Mouse (Mus musculus): ENCODE measurements around the gene D630003M21Rik.
A peak's percentile ranks its signal among the peaks of the same experiment; 100 is the strongest.

Gene D630003M21Rik

DNA sequence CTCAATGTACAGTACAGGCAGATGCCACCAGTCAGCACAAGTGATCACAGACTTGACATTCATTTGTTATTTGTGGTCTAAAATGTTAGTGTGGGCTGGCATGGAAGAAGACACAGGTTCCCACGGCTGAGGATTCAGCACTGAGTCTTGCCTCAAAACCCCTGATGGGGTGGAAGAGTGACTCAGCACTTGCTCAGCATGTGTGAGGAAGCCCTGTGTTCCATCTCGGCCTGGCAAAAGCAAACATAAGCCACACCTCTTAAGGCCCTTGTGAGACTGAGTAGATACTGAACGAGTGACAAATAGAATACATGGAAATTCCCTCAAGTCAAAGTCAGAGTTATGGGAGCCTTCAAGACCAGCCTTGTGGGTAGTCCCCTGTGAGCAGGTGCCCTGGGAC is 4.1 kb upstream of the D630003M21Rik start:
- DNase-seq, result no peak

DNA sequence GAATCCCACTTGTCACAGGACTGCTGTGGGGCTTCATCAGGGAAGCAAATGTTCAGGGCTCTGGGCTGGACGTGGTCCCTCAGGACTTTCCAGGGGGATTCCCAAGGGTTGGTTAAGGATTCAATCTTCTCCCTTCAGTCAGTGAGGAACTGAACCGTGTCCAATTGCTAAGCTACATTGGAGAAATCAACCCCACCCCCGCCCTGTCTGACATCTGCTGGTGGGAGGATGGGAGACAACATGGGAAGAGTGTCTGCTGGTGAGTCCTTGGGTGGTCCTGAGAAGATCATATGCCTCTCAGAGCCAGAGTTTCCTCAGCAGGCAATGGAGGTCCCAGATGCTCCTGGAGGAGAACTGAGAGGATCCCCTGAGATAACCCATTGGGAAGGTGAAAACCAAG is 3.4 kb upstream of the D630003M21Rik start:
- DNase-seq, result no peak

DNA sequence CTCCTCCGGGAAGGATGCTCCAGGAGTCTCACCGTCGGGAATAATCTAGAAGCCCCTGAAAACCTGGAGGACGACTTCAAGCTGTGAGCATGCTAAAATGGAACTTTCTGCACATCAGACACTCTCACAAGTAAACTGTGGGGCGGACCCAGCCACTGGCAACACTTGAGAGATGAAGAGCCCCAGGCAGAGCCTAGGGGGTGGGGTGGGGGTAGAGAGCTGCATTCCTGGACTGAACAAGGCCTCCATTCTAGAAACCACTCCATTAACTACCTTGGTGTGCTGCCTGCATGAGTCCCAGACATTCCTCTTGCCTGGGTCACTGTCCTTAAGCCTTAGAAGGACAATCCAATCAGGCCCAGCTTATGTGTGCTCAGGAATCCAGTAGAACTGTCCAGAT is 2.0 kb upstream of the D630003M21Rik start:
- no peak for DNase-seq

DNA sequence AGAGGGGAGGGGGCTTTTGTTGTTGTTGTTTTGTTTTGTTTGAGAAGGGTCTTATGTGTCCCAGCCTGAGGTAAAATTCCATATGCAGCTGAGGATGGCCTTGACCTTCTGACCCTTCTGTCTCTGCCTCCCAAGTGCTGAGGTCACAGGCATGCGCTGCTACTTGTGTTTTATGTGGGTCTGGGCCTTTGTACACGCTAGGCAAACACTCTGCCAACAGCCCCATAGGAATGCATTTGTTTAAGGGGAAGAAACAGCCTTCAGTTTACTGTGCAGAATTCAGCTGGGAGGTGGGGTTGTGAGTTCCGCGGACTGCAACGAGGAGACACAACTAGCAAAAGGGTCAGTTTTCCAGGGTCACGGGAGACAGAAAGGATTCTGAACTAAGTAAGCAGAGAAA is 1.6 kb upstream of the D630003M21Rik start:
- no peak for DNase-seq

DNA sequence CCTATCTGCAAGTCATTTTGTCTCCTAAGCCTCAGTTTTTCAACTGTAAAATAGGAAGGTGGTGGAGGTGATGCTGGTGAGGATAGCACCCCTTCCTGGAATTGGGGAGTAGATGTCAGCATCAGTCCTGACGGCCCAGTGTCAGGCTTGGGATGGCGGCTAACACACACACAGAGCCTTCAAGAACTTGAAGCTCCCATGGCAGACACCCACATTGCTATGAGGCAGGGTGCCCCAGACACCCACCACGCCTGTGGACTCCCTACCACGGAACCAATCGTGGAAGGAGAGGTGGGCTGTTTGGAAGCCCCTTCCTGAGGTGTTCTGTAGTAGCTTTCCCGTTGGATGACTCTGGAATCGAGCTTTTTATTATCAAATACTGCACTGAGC is 476 bp upstream of the D630003M21Rik start:
- DNase-seq, result no peak

DNA sequence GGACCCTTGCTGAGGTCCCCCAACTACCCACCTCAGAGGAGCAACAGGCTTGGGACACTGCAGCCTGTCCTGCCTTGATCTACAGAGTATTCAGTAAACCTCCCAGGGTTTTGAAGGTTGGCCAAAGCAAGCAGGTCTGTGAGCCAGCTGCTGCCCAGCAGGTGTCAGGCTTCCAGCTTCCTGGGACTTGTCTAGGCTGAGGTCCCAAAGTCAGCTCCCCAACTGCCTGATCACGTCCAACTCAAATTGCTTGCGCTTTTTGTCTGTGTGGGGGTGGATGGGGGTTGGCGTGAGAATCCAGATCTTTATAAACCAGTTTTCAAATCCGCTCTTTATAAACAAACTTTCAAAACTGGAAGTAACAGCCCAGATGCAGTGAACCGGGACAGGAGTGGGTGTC is 3.7 kb downstream of the D630003M21Rik start:
- peak; percentile 56 for DNase-seq

DNA sequence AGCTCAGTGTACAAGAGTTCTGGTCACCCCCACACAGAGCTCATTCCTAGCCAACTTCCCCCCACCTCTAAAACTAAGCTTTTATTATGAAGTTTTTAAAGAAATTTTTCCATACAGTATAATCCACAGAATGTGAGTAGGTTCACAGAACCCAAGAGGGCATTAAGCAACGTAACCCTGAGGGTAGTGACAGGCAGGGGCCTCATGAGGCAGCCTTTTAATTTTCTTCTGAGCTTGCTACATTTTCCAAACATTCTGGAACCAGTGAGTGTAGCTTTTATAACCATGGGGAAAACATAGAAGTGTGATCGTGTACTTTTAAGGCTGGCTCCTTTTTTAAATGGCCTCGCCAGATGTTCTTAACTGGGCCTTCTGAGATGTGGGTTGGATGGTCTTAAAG is 5.5 kb downstream of the D630003M21Rik start:
- no peak for DNase-seq

DNA sequence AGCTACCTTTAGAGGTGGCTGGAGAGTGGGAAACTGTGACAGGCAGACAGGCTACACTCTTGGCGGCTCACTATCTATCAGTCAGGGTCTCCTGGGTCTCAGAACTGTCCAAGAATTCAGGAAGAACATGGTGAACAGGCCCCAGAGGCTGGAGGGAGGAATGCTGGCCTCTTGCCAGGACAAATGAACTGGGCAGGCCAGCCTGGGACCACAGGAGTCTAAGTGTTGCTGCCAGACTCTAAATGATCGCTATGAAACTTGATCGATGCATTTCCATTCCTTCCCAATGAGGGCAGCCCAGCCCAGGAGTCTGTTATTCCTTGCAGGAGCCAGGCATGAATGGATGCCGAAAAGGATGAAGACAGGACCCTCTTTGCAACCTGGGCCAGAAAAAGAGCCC is 6.4 kb downstream of the D630003M21Rik start:
- no peak for DNase-seq

DNA sequence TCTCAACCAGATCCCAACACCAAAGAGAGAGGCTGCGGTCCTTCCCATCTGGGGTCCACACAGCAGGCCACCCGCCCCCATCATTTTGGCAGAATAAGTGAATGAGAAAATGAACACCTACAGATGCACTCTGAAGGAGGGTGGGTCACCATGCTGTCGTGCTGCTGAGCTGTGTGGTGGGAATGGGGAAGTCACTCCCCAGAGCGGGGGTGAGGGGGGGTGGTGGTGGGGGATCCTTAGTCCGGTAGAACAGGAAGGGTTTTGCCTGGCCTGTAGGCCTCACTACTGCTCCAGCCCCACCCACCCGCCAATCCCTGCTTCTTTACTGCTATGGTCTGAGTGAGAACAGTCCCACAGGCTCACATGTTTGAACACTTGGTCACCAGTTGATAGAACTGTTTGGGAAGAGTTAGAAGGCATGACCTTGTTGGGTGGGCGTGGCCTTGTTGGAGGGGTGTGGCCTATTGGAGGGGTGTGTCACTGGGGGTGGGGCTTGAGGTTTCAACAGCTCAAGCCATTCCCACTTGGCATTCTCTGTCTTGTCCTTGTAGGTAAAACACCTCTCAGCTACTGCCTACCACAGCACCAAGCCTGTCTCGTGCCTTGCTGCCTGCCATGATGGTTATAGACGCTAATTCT is 7.5 kb downstream of the D630003M21Rik start:
- no peak for DNase-seq

DNA sequence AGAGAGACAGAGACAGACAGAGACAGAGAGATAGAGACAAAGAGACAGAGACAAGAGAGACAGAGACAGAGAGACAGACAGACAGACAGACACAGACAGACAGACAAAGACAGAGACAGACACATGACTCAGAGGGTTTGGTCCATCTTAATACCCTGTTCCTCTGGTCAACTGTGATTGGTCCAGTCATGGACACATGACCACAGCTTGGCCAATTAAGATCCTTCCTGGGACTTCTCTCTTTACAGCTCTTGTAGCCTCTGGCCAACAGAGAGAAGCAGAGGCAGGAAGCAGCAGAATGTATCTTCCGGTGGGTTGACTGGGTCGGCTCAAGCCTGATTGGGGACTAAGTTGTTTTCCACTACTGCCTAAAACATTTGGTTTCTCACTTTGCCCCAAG is 9.5 kb downstream of the D630003M21Rik start:
- DNase-seq, result no peak

DNA sequence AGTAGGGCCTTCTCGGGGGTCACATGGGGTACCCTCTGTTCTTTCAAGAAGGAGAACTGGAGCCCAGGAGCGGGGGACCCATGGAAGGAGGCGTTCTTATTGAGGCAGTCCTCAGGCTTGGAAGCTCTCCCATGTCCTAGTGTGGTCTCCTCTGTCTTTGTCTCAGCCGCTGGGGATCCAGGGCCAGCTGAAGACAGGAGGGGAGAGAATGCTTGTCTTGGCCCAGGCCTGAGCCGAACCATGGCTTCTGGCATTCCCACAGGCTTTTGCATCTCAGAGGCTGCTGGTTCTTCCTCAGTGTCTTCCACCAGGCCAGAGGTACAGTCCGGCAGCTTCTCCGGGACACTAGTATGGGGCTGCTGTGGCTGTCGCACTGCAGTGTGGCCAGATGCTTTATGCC is 12.5 kb downstream of the D630003M21Rik start:
- no peak for DNase-seq

DNA sequence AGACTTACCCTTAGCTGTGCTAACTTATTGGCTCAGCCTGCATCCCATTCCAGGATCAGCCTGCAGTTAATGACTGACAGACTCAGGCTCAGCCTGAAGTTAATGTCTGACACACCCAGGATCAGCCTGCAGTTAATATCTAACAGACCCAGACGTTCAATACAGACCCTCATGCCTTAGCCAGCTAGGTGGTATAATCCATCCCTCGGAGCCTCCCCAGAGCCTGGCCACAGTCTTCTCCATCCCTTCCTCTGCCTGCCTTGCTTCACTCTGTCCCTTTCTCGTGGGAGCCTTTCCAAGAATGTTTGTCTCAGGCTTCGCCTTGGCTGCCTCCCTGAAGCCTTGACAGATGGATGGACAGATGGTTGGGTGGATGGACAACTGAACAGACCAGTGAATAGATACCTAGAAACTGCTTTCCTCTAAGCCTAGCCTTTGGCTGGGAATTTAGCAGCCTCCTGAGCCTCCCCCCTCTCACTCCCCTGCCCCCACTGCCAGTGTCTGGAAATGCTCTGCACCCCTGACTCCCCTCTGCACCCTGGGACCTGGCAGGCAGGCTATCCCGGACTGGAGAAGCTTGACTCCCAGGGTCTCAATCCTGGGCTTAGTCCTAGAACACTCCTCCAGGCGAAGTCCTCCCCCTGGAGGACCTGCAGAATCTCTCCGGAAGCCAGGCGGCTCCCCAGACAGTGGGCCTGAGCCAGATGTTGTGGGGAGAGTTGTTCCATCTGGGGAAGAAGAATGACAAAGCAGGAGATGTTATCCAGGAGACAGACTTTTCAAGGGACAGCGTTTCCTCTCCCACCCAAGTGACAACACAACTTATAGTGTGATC is 13.5 kb downstream of the D630003M21Rik start:
- DNase-seq, result peak; percentile 60

DNA sequence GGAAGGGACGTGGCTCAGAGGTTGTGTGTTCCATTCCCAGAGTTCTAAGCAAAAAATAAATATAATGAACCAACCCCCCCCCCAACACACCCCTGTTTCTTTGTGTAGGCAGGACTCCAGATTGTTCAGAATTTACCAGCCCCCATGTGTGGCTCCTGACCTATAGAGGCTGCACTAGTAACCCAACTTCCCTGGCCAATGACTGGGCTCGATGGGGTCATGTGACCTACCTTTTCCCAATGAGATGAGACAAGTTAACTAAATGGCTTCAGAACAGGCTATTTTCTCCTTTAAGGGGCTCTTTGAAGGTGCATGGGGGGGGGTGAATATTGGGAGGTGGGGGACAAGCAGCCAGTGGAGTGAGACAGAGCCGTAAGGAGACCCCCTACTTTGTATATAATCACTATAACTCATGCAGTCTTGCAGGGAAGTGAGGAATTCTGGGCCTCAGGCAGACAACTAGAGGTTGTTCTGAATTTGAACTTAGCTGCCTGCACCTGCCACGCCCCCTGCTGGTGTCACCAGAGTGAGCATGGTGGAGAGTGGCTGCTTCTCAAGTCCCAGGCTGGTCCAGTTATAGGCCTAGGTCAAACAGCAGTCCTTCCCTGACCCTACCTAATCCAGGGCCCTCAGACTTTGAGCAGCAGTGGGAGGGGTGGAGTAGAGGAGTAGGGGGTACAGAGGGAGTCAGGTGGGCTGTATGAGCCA is 17.1 kb downstream of the D630003M21Rik start:
- DNase-seq, result no peak

DNA sequence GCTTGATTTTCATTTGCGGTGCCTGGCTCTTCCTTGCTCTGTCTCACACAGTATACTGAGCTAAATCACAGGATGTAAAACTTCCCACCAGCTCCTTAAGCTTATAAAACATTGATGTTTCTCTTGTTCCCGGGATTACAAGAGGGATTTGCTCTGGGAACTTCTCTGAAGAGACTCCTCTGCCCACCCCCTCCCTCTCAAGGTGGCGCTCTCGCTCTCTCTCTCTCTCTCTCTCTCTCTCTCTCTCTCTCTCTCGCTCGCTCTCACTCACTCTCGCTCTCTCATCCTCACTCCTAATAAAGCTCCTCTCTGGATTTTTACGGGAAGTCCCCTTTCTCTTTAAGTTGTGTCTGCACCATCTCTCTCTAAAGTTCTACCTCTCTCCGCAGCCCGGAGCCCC is 18.1 kb downstream of the D630003M21Rik start:
- no peak for DNase-seq

DNA sequence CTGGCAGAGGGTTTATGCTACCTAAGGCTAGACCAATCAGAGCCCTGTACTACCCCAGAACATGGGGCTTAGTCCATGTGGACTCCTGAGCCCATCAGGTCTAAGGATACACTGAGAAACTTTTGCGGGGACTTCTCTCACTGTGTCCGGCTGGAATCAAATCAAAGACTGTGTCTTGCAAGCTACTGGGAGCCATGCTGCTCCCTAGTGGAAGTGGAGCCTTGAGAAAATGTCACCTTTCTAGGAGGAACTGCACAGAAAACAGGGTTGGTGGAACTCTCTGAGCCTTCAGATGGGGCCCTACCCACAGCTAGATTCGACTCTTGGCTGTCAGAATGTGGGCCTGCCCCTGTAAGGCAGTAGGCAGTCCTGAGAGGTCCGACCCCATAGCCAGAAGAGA is 18.5 kb downstream of the D630003M21Rik start:
- DNase-seq, result no peak

DNA sequence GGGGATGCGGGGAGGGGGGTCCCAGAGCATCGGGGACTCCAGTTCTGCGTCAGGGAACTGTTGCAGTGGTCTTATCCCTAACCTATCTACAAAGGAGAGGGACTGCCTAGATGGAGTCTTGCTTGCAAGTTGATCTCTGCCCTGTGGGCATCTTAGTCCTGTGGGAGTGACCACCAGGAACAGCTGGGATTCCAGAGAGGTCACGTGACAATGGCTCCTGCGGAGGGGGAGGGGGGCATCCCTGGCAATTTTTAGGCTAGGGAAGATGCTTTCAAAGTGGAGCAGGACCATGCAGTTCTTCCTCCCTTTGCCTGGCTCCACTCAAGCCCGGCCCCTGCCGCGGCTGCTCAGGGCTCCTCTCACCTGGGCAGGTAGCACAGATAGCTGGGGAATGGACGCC is 19.2 kb downstream of the D630003M21Rik start:
- DNase-seq, result no peak

DNA sequence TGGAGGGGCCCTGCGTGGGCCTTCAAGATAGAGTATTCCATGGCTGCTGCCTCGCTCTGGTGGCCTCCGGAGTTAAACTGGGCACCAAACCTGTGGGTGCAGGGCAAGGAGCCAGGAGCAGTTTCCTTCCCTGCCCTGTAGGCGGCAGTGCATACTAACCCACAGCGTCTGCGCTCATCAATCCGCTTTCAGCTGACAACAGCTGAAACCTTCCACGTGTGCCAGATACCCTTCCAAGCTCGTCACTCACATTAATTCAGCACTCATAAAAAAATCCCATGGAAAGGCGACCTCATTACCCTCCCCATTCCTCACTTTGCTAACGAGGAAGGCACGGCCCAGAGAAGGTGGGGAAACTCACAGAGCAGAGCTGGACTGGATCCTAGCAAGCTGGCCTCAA is 21.2 kb downstream of the D630003M21Rik start:
- peak; percentile 86 for DNase-seq

DNA sequence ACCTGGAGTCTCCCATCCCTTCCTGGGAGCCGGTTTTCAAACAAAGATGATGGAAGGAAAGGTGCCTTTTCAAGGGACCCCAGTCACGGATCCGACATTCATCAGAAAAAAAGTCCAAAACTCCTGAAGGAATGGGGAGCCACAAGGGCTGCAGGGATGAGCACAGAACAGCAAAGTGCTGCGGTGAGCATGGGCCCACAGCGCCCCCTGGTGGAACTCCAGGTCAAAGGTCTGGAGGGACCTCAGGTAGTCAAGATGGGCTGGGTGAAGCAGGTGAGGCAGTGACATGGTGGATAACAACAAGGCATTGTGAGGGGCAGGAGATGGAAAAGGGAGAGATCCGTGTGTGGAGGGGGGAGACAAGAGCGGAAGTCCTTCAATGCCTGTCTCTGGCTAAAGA is 24.9 kb downstream of the D630003M21Rik start:
- DNase-seq, result peak; percentile 84

DNA sequence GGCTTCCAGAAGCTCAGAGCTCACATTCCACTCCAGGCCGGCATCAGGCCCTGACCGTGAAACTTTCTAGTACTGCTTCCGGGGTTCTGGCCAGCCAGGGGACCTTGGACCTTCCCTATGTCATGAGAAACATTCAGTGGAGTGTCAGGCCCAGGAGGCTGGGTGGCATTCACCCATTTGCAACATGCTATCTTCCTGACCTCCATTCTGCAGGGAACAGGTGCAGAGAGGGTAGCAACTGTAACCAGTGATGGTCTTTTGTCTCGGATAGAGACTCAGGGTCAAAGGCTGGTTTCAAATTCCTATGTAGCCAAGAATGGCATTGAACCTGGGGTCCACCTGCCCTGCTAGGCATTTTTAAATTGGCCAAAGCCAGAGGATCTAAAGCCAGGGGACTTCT is 25.3 kb downstream of the D630003M21Rik start:
- DNase-seq, result no peak

DNA sequence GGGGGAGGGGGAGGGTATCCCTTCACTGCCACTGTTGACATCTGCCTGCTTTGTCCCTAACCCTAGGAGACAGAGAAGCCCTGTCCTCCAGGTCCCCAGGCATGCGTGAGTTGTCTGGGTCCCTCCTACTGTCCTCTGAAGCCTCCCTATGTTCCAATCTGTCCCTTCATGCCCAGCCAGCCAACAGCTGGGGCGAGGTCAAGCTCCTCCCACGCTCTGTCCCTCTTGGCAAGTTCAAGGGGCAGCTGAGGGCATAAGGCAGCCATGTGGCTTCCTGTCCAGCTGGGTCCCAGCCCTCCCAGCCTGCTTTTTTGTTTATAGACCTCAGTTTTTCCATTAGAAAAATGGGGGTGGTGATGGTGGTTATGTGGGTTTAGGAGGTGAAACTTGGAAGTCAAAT is 29.7 kb downstream of the D630003M21Rik start:
- no peak for DNase-seq

DNA sequence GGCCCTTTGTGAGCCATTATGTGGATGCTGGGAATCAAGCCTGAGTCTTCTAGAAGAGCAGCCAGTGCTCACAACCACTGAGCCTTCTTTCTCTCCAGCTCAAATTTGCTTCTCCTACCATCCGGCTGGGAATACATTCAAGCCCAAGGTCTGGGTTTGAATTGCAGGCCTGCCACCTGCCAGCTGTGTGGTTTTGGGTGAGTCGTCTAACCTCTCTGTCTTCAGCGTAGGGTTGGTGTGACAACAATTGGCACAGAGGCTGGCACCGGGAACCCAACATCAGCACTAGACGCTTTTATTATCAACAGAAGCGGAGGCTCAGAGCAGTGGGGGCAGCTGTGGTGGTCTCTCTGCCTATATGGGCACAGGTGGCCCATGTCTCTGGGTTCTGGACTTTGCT is 30.2 kb downstream of the D630003M21Rik start:
- DNase-seq, result no peak

DNA sequence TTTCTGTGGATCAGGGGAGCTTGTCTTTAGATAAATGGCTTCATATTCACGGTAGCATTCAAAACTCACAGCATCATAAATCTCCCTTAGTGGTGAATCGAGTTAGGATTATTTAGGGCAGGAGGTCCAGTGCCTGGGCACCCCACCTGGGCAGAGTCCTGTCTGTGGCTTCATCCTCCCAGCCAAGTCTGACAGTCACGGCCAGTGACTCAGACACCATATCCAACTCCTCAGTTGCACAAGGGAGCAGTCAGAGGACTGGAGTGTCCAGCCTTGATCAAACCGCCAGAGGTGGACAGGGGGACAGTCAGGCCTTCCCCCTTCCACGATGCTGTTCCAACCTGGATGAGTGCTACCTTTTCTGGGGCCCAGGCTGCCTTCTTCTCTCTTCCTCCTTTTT is 31.1 kb downstream of the D630003M21Rik start:
- DNase-seq, result no peak

DNA sequence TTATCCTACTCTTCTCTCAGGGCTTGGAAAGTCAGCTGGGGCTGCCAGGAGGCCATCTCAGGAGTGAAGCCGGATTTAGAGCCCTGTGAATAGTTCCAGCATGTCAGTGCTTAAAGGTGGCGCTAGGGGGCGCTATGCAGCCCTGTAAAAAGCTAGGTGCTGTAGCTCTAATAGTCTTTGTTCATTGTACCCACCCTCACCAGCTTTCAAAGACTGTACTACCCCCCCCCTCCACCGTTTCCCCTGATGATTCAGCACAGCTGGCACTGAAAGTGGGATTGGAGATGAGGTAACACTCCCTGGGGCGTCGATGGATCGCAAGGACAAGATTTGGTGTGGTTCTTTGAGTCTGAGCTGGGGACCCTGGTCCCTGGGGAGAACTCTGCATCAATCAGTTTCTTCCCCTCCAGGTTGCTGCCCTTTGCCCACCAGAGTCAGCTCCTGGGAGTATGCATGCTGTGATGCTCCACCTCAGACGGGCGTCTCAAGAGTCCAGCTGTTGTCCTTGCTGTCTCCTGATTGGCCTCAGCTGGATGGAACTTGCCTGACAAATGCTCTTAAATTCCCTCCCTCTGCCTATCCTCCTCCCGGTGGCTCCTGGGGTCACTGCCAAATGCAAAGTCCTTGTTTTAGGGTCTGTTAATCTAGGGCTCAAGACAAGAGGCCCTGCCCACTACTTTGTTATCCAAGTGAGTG is 33.9 kb downstream of the D630003M21Rik start:
- no peak for DNase-seq

Data from kidney, adult 18-20 months (tissue).